Mouse (Mus musculus) cerebellum, adult 8-10 months (tissue): ENCODE measurements around the gene Syngr1.
"Not testable (repeated sequence)": the region's sequence is repeated elsewhere in the genome, so short reads cannot be mapped to it uniquely, and the experiment has no call there.

ENCODE experiments used
- DNase-seq: peaks from one replicate; pipeline ENCODE4 v3.0.0; 2022

The Syngr1 gene

DNA sequence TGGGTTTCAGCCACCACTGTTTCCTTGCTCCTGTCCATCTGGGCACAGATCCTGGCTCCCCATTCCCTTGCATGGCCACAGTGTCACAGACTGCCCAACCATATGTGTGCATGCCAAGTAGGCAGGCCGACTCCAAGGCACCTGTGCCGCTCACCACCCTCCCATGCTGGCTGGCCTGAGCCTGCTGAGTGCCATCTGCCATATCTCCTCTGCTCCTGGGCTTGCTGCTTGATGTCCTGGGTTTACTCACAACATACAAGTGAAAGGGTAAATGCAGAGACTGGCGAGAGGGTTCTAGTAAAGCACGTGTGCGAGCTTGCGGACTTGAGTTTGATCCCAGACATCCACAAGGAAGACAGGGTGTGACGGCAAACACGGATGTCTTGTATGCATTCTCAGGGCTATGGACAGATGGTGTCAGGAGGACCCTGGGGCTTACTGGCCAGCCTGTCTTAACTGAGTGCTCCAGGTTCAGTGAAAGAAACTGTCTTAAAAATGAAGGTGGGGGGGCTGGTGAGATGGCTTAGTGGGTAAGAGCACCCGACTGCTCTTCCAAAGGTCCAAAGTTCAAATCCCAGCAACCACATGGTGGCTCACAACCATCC is 30.7 kb downstream of the Syngr1 start:
- peak; percentile 96 for DNase-seq

- not testable (repeated sequence) for DNase-seq
These were observed 31.3 kb downstream of the Syngr1 start for GRCm38 (mm10) chr15:80122431-80122830.

DNA sequence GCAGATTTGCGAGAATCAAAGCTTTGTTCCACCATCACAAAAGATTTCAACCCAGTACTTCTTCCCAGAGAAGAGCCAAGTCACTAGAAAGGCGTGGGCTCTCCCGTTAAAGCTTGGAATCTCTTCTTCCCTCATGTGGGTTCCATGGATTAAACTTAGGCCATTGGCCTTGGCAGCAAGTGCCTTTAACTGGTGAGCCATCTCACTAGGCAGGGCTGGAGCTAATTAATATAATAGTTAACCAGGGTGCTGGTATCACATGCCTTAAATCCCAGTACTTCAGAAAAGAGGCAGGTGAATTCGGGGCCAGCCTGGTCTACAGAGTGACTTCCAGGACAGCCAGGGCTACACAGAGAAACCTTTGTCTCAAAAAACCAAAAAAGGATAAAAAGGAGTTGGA is 33.5 kb downstream of the Syngr1 start:
- no peak for DNase-seq

DNA sequence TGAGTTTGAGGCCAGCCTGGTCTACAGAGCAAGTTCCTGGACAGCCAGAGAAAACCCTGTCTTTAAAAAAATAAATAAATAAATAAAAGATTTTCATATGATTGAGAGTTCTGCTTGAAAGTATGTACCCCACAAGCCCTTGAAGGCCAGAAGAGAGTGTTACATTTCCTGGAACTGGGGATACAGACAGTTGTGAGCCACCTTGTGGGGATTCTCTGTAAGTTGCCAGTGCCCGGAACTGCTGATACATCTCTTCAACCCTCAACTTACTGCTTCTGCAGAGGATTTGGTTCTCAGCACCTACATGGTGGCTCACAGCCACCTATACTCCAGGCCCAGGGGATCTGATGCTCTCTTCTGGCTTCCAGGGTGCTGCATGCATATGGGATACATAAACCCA is 36.1 kb downstream of the Syngr1 start:
- DNase-seq, result no peak

DNA sequence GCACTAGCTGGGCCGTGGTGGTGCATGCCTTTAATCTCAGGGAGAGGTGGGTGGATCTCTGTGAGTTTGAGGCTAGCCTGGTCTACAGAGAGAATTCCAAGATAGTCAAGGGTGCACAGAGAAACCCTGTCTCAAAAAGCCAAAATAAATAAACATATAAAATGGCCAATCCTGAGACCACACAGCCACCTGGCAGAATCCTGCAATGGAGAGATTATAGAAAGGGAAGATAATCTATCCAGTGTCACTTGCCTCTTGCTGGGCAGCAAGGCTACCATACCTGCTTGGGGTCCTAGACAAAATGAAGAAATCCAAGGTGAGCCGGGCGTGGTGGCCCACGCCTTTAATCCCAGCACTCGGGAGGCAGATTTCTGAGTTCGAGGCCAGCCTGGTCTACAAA is 38.8 kb downstream of the Syngr1 start:
- no peak for DNase-seq

DNA sequence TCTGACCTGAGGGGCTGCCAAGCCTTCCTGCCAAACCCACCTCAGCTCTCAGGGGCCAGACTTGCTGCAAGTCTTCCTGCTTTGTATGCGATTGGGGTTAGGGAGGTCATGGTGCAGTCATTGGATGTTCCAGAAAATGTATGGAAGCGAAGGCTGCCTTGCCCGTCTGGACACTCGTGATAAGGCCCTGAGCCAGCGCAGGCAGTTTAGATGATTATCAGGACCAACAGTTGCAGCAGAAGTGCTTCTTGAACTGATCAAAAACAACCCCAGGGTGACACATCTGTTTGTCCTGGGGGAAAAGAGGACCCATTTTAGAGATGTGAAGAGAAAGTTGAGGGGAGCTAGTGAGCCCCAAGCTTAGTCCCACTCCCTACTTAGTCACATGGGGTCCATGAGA is 39.6 kb downstream of the Syngr1 start:
- no peak for DNase-seq

GRCm38 (mm10) chr15:80131421-80131820 is 40.3 kb downstream of the Syngr1 start:
- peak; percentile 67 for DNase-seq

- DNase-seq, result no peak
These were observed 41.3 kb downstream of the Syngr1 start for GRCm38 (mm10) chr15:80132452-80132851.

GRCm38 (mm10) chr15:80132993-80133586 is 42.0 kb downstream of the Syngr1 start, which contains the start of gene Tab1:
Gene Tab1, plus strand, starts transcription at chr15:80133127.
- peak; percentile 91 for DNase-seq

DNA sequence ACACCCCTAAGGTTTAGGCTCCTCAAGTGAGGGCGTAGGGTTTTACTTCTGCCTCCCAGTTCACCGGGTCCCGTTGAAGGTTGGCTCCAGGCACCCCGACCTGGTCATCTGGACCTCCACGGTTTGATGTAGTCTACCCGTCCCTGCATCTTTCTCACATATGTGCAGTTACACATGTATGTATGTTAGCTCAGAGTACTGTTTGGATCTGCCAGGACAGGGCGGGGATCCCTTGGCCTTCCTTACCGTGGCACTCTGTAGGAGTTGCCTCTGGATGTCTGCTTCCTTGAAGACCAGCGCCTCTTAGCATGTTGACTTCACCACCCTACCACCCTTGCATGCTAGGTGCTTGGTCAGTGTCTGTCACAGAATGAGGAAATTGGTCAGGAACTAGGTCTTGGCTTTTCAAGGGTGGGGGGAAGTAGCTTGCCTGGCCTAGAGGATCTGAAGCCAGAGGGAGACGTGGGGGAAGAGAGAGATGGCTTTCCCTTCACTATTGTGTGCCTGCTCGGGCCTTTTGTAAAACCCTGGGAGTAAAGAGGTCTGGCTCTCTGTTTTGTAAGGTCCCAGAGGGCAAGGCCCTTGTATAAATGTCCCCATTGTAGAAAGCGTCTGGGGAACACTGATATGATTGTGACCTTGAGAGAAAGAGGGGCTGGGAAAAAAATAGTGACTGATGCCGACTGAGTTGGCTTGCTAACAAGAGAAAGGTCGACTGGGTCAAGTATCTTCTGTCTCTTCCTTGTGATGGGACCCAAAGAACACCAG is 42.7 kb downstream of the Syngr1 start:
- DNase-seq, result no peak

DNA sequence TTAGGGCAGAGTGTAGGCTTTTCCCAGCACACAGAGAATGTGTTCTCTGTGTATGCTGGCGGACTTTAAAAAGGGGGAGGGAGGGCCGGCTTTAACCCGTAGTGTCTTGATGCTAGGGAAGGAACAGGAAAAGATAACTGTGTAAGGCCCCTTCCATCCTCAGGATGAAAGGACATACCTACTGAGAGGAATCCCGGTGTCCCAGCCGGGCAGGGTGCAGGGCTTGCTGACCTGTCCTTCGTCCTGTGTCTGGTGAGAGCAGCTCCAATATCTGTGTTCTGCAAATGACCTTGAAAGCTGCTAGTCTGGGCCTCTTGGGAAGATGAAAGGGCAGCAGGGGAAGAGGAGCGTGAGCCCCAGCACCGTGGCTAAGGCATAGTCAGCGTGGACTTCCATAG is 43.3 kb downstream of the Syngr1 start:
- DNase-seq, result no peak

DNA sequence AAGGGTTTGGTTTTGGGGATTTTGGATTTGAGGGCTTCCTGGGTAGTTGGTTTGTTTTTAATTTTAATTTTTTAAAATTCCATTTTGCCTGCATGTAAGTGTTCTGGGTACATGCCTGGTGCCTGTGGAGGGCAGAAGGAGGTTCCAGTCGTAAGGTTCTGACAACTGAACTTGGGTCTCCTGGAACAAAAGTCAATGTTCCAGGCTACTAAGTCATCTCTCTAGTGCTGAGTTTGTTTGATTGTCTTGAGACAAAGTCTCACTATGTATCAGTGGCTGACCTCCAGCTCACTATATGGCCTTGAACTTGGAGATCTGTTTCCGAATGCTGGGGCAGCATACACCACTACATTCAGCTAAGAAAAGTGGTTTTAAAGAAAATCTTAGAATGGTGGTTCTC is 44.4 kb downstream of the Syngr1 start:
- no peak for DNase-seq

- no peak for DNase-seq
These were observed 45.5 kb downstream of the Syngr1 start for GRCm38 (mm10) chr15:80136645-80137044.

DNA sequence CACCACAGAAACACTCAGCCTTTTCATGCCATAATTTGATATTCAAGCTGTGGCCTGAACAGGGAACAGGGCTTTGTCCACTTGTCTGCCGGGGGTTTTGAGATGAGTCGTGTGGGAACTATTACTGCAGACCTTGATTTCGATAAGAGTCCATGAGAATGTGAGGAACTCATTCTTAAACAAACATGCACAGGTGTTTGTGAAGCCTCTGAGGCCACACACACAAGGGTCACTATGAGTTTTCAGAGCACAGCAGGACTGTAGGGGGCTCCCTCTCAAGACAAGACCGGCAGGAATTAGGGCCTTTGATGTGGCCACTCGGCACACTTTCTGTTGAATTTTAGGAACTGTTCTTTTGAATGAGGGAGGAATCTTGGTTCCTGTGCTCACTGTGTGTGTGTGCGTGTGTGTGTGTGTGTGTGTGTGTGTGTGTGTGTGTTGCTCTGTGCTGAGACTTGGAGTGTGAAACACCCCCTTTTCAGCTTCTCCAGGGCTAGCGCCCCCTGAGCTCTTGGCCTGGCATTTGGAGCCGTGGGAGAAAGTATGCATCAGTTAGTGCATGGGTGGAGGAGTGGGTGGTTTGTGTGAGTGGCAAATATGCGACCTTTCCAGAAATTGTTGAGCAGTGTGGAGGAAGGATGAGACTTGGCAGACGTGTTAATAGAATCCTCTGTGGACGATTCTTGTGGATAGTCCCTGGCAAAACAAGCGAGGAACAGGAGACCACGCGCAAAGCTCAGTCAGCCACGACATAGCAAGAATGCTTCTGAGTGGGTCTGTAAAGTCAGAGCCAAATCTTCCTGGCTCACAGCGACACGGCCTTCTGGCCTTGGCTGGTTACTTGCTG is 47.0 kb downstream of the Syngr1 start:
- DNase-seq, result no peak

DNA sequence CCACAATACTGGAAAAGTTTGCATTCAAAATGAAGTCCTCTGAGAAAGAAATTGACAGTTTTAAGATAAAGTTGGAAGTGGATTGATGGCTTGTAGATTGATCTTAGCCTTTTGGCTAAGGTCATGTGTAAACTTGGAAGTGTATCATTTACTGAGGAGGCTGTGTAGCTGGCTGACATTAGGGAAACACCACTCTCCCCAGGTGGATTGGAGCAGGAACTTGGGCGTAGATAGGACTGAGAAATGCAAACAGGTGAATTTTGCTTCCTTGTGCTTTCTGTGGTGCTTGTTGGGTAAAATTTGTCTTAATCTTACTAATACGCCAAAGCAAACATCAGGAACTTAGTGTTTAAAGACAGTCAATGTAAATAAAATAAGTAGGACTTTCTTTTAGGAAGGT is 49.2 kb downstream of the Syngr1 start:
- no peak for DNase-seq

DNA sequence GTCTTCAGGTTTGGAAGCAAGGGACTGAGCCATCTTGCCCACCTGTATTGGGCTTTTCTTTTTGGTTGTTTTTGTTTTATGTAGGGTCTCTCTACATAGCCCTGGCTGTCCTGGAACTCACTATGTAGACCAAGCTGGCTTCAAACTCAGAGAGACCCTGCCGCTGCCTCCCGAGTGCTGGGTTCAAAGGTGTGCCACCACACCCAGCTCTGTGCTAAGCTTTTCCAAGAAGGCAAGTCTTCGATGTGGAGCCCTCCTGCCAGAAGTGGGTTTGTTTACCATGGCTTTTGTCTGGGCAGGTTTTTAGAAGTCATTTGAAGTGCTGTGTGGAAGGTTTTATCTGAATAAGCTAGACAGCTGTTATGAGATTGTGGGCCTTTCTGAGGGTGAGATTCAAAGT is 49.7 kb downstream of the Syngr1 start:
- no peak for DNase-seq

DNA sequence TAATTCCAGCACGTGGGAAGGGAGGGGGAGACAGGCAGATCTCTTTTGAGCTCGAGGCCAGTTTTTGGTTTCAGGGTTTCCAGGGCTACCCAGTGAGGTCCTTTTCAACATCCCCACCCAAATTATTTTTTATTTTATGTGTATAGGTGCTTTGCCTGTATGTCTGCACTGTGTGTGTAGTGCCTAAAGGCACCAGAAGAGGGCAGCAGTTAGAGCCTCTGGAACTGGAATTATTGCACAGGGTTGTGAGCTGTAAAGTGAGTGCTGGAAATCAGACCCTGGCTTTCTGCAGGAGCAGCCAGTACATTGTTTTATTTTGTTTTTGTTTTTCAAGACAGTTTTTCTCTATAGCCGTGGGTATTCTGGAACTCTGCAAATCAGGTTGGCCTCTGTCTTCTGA is 51.0 kb downstream of the Syngr1 start:
- DNase-seq, result no peak

DNA sequence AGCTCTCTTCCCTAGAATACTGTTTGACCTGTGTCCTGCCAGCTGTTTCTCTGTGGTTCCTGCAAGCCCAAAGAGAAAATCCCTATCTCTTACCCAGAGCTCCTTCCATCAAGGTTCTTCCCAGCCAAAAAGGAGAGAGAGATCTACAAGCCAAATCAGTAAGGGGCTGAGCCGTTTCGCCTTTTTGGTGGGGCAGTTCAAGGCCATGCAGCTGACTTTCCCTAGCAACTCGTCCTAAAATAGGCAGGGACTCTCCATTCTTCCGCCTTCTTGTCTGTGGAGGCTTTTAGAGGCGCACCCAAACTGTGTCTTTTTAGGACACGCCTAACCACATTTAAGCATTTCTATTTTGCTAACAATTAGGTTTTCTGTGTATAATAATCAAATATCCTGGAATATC is 52.6 kb downstream of the Syngr1 start:
- no peak for DNase-seq

DNA sequence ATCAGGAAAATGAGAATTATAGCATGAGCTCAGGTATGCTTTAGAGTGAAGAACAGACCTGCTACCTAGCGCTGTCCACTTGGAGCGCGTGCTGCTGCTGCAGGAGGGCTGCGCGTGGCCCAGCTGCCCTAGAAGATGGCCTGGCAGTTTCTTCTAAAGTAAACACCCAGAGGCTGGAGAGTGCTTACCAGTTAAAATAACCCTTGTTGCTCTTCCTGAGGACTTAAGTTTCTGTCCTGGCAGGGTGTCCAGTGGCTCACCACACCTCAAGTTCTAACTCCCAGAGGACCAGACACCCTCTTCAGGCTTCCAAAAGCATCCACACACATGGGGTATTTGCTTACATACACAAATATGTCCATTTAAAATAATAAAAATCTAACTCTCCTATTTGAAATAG is 54.3 kb downstream of the Syngr1 start:
- DNase-seq, result no peak

- DNase-seq, result no peak
These were observed 55.0 kb downstream of the Syngr1 start for GRCm38 (mm10) chr15:80146153-80146552.

DNA sequence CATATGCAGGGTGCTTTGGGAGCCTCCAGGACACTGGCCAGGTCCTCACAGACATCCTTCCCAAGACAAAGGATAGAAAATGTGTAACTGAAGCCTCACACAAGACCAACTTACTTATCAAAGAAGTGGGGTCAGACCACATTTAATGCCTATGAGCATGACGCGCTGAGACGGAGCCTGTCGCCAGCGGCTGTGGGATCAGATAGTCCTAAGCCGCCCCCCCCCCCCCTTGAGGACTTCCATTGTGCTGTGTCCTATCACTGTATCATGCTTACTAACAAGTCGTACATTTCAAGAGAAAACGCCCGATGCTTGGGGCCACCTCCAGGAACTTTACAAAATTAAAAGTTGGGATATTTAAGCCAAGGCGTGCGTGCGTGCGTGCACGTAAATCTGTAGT is 56.0 kb downstream of the Syngr1 start:
- DNase-seq, result no peak

- no peak for DNase-seq
These were observed 56.4 kb downstream of the Syngr1 start for GRCm38 (mm10) chr15:80147511-80147910.

- no peak for DNase-seq
These were observed 57.4 kb downstream of the Syngr1 start for GRCm38 (mm10) chr15:80148565-80148964.
